Mouse (Mus musculus) olfactory bulb, adult 2 months (tissue): ENCODE data around the gene Klhdc9. TPM values are rescaled to one million over a fixed set of nuclear protein-coding genes. Genes with fewer than 3 reads are reported as not detected.
"Not testable (repeated sequence)": the region's sequence is repeated elsewhere in the genome, so short reads cannot be mapped to it uniquely, and the experiment has no call there.

ENCODE experiments used
- H3K27ac ChIP-seq: fragments of 200-500 bp; 2 replicates; pipeline ENCODE4 v1.5.1; 2012; ENCODE audit warnings: low read depth, low read length; ENCODE audit not compliant: insufficient read depth
- H3K4me1 ChIP-seq: fragments of 200-500 bp; 2 replicates; pipeline ENCODE4 v1.6.1; 2012; ENCODE audit warnings: low read length; ENCODE audit not compliant: control insufficient read depth, insufficient read depth
- H3K4me3 ChIP-seq: fragments of 200-500 bp; 2 replicates; pipeline ENCODE4 v1.5.1; 2012; ENCODE audit warnings: mild to moderate bottlenecking, low read depth, low read length, moderate library complexity; ENCODE audit not compliant: insufficient read depth
- CTCF ChIP-seq: fragments of 200-500 bp; IDR thresholded peaks from 2 replicates; pipeline ENCODE4 v1.5.1; 2012; ENCODE audit warnings: low read depth, mild to moderate bottlenecking, low read length, moderate library complexity; ENCODE audit not compliant: insufficient read depth
- POLR2A ChIP-seq: fragments of 200-500 bp; IDR thresholded peaks from 2 replicates; pipeline ENCODE4 v1.6.1; 2012; ENCODE audit warnings: mild to moderate bottlenecking, low read depth, low read length, moderate library complexity; ENCODE audit not compliant: insufficient read depth
- WGBS: fragments of 180-500 bp; shearing (Covaris S2); methylation state at CpG from one replicate; pipeline ENCODE4 v1.1.7; 2018; 5-methylcytosine and 5-hydroxymethylcytosine counted together
- polyA plus RNA-seq: library from polyadenylated mRNA; stranded (reverse); fragments of >200 nt; gene quantifications from 2 replicates; pipeline ENCODE4 v1.2.4, GENCODE M21; 2012; ENCODE audit warnings: low replicate concordance; ENCODE audit not compliant: missing spikeins, insufficient read depth, insufficient read length

Klhdc9 gene
- polyA plus RNA-seq, 1 experiment, result not detected

- H3K27ac ChIP-seq, result peak overlapping the region; percentile 89
- H3K4me1 ChIP-seq, result 0 out of 2 replicates have a peak, but pooled peaks cover 3% of the 10 kb centered on the region
- peak overlapping the region; percentile 61 for H3K4me3 ChIP-seq
- WGBS, result 17% methylated on average over 9 of the region's 9 CpGs
- TF ChIP-seq CTCF (no peak), POLR2A (no peak)
Measured at GRCm38 (mm10) chr1:171328244-171328643, 32.4 kb downstream of the Klhdc9 start.

DNA sequence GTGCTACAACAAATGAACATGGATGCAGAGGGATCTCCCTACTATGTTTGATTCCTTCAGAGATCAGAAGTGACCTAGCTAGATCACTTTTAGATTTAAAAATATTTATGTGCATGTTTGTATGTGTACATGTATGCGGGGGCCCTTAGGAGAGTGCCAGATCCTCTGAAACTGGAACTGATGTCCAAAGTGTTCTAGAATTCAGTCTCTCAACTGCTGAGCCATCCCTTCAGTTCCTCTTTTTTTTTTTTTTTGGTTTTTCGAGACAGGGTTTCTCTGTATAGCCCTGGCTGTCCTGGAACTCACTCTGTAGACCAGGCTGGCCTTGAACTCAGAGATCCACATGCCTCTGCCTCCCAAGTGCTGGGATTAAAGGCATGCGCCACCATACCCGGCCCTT, 34.0 kb downstream of the Klhdc9 start:
- 78% methylated on average over 4 of the region's 4 CpGs for WGBS
- H3K27ac ChIP-seq, H3K4me1 ChIP-seq, H3K4me3 ChIP-seq: not testable (repeated sequence)

DNA sequence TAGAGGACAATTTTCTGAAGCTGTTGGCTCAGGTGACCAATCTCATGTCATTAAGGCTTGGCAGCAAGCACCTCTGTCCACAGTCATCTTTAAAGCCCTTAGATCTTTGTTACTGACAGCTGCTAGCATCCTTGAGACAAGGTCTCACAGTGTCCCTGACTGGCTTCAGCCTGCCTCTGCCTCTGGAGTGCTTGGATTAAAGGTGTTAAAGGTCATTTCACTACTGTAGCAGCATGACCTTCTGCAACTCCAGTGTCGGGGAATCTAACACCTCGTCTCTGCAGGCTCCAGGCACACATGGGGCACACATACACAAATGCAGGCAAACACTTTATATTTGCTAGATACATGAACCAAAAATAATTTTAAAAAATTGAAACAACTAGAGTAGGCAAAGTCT, 35.0 kb downstream of the Klhdc9 start:
- no peak overlapping the region for H3K27ac ChIP-seq
- H3K4me3 ChIP-seq, result no peak overlapping the region
- 92% methylated on average over 2 of the region's 2 CpGs for WGBS
- TF ChIP-seq POLR2A (no peak), CTCF (no peak)
- H3K4me1 ChIP-seq, result 0 out of 2 replicates have a peak, but pooled peaks cover 3% of the 10 kb centered on the region

DNA sequence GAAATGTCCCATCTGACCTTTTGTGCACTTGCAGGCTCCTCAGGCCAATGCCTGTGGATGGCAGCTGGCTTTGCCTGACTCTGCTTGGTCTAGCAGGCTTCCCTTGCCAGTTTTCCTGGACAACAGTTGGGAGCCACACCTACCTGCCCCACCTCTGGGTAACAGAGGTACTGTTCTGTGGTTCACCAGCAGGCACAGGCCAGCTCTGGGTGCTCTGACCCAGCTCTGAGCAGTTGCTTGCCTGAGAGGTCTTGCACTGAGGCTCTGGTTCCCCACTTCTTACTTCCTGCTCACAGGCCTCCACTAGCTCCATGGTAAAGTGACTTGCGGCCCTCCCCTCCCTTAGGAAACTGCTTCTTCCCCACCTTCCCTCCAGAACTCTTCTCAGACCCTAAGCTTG, 38.6 kb downstream of the Klhdc9 start:
- TF ChIP-seq POLR2A, result no peak
- TF ChIP-seq CTCF, result no peak
- Histone ChIP-seq H3K4me3 (no peak overlapping the region), H3K27ac (no peak overlapping the region), H3K4me1 (0 out of 2 replicates have a peak, but pooled peaks cover 3% of the 10 kb centered on the region)
- 84% methylated on average over 1 of the region's 1 CpGs for WGBS

- Histone ChIP-seq H3K4me1 (no peaks in the 10 kb centered on the region), H3K27ac (no peak overlapping the region), H3K4me3 (no peak overlapping the region)
- no peak for TF ChIP-seq POLR2A
- TF ChIP-seq CTCF, result no peak
Measured at GRCm38 (mm10) chr1:171321415-171321814, 39.2 kb downstream of the Klhdc9 start.

DNA sequence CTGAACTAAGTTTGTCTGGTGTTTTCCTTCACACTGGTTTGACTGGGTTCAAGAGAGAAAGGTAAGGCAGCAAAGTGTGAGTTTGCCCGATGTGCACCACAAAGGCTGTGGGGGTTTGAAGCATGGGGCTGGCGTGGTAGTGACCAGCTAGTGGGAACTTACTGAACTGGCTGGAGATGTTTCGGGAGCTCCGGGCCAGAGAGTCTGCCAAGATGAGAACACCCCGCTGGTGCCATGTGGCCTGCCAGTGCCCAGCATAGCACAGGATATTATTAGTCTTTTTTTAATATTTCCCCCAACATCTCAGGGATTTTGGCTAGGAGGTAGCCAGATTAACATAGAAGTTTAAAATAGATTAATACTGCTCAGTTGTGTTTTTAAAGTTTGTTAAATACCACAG, 40.4 kb downstream of the Klhdc9 start:
- Histone ChIP-seq H3K4me3 (no peak overlapping the region), H3K27ac (no peak overlapping the region), H3K4me1 (no peaks in the 10 kb centered on the region)
- TF ChIP-seq POLR2A (no peak), CTCF (no peak)
- 21% methylated on average over 5 of the region's 5 CpGs for WGBS

DNA sequence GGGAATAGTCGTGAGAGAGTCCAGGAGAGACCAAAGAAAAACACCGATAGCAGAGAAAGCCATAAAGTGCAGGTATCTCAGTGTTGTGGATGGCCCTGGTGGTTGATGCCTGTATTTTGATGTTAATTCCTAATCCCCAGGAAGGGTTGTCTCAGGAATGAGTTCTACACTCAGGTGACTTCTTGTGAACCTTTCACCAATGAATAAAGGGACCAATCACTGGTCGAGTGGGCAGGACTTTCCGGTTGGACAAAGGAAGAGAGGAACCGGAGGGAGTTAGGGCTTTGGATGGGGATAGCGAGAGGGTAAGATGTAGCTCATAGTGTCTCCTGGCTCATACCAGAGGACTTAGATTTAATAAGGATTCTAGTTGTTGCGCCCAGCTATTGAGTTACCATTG, 40.9 kb downstream of the Klhdc9 start:
- TF ChIP-seq CTCF (no peak), POLR2A (no peak)
- Histone ChIP-seq H3K4me3 (no peak overlapping the region), H3K4me1 (no peaks in the 10 kb centered on the region), H3K27ac (no peak overlapping the region)
- 20% methylated on average over 7 of the region's 7 CpGs for WGBS

DNA sequence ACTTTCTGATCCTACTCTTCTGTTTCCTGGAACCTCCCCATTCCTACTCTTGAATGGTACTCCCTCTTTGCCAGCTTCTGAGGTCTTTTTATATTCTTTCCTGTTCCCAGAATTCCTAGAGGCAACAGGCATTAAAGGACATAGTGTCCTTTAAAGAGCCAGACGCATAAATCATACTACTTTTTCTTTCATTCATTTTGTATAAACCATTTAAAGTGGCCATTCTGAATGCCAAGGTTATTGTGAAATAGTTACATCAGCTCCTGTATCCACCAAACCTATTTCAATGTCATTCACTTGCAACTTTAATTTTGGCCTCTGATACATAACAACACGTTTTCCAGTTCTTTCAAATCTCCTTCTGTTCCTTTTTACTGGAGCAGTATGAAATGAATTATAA, 51.3 kb downstream of the Klhdc9 start:
- Histone ChIP-seq H3K4me1 (no peaks in the 10 kb centered on the region), H3K27ac (no peak overlapping the region), H3K4me3 (no peak overlapping the region)
- TF ChIP-seq CTCF (no peak), POLR2A (no peak)
- 45% methylated on average over 2 of the region's 2 CpGs for WGBS

Other genes starting within 250 kb of the Klhdc9 start
- not detected in 2 replicates for gene Cfap126, start 246.9 kb downstream of the Klhdc9 start, polyA plus RNA-seq
- not detected in 2 replicates for gene Sdhc, start 210.2 kb downstream of the Klhdc9 start, polyA plus RNA-seq
- gene Mpz, start 210.1 kb downstream of the Klhdc9 start, polyA plus RNA-seq, result not detected in 2 replicates
- 326 and 491 TPM in 2 replicates for gene Pcp4l1, start 164.5 kb downstream of the Klhdc9 start, polyA plus RNA-seq
- not detected in 2 replicates for gene Nr1i3, start 146.8 kb downstream of the Klhdc9 start, polyA plus RNA-seq
- gene Tomm40l, start 138.3 kb downstream of the Klhdc9 start, polyA plus RNA-seq, result not detected in 2 replicates
- not detected in 2 replicates for gene Apoa2, start 135.7 kb downstream of the Klhdc9 start, polyA plus RNA-seq
- gene Fcer1g, start 126.4 kb downstream of the Klhdc9 start, polyA plus RNA-seq, result not detected in 2 replicates
- gene Adamts4, start 110.4 kb downstream of the Klhdc9 start, polyA plus RNA-seq, result not detected in 2 replicates
- gene Ndufs2, start 109.4 kb downstream of the Klhdc9 start, polyA plus RNA-seq, result 704 TPM in 1 of 2 replicates, not detected in the other
- gene B4galt3, start 90.5 kb downstream of the Klhdc9 start, polyA plus RNA-seq, result not detected in 2 replicates
- not detected in 2 replicates for gene Ppox, start 79.6 kb downstream of the Klhdc9 start, polyA plus RNA-seq
- not detected in 2 replicates for gene Usp21, start 72.8 kb downstream of the Klhdc9 start, polyA plus RNA-seq
- not detected in 2 replicates for gene Ufc1, start 65.8 kb downstream of the Klhdc9 start, polyA plus RNA-seq
- gene Dedd, start 31.7 kb downstream of the Klhdc9 start, polyA plus RNA-seq, result not detected in 2 replicates
- gene Nit1, start 15.2 kb downstream of the Klhdc9 start, polyA plus RNA-seq, result not detected in 2 replicates
- not detected in 2 replicates for gene Pfdn2, start 15.1 kb downstream of the Klhdc9 start, polyA plus RNA-seq
- gene Nectin4, start 9.3 kb upstream of the Klhdc9 start, polyA plus RNA-seq, result not detected in 2 replicates
- gene Arhgap30, start 28.2 kb upstream of the Klhdc9 start, polyA plus RNA-seq, result 90.1 and 98.6 TPM in 2 replicates
- gene Usf1, start 50.5 kb upstream of the Klhdc9 start, polyA plus RNA-seq, result not detected in 2 replicates
- gene Tstd1, start 58.1 kb upstream of the Klhdc9 start, polyA plus RNA-seq, result not detected in 2 replicates
- not detected in 2 replicates for gene F11r, start 76.7 kb upstream of the Klhdc9 start, polyA plus RNA-seq
- gene Alyref2, start 142.7 kb upstream of the Klhdc9 start, polyA plus RNA-seq, result not detected in 2 replicates
- not detected in 2 replicates for gene Itln1, start 174.5 kb upstream of the Klhdc9 start, polyA plus RNA-seq
- not detected in 2 replicates for gene Cd244a, start 198.4 kb upstream of the Klhdc9 start, polyA plus RNA-seq
- gene Ly9, start 246.6 kb upstream of the Klhdc9 start, polyA plus RNA-seq, result not detected in 2 replicates